Mouse (Mus musculus): ENCODE measurements at regions not wholly inside any gene's neighbourhood (a gene's known extent, or its start where the extent isn't known, plus 50 kb on each side); places are given as distances from the start of the nearest gene placed in this dataset.

- TF ChIP-seq ZNF384 (IDR thresholded peaks at IDR 0.05; ENCODE audit: low read depth, low read length): no peak
- TF ChIP-seq ZC3H11A (IDR thresholded peaks at IDR 0.05; ENCODE audit: borderline replicate concordance, low read depth, low read length): no peak
- no peak for TF ChIP-seq HCFC1 (IDR thresholded peaks at IDR 0.05; ENCODE audit: borderline replicate concordance, insufficient read depth, low read length)
- no peak for TF ChIP-seq CHD2 (IDR thresholded peaks at IDR 0.05; ENCODE audit: low read depth, low read length)
- TF ChIP-seq MAFK (IDR thresholded peaks at IDR 0.05; ENCODE audit: insufficient read depth, low read depth, low read length): no peak
- in situ Hi-C loops (cut with MboI; ENCODE audit: low sequenced_read_pairs in 2 of 2, unreplicated experiment in 2 of 2): no loop called here
Observed at GRCm38 (mm10) chr6:111781710-111782481, 491.7 kb upstream of the Lmcd1 start.

GRCm38 (mm10) chr6:111808611-111809010 is 464.9 kb upstream of the Lmcd1 start:
- in situ Hi-C loops (cut with MboI; ENCODE audit: low sequenced_read_pairs in 2 of 2, unreplicated experiment in 2 of 2): no loop called here
- Histone ChIP-seq H3K27ac (ENCODE audit: insufficient read depth, low read depth, low read length, poor library complexity, severe bottlenecking) (no peak overlapping the region), H3K36me3 (ENCODE audit: control insufficient read depth, insufficient read depth, low read length, poor library complexity, severe bottlenecking) (no peaks in the 10 kb centered on the region), H3K9ac (ENCODE audit: insufficient read depth, low read depth, low read length, poor library complexity, severe bottlenecking) (no peak overlapping the region), H3K4me3 (ENCODE audit: insufficient read depth in 1 of 2, low read depth in 1 of 2, low read length in 2 of 2, poor library complexity in 1 of 2, severe bottlenecking in 1 of 2) (no peak overlapping the region), H3K9me3 (ENCODE audit: control insufficient read depth, insufficient read depth, low read depth, low read length) (no peaks in the 10 kb centered on the region), H3K4me1 (ENCODE audit: control insufficient read depth in 2 of 2, insufficient read depth in 2 of 2, low read length in 2 of 2, poor library complexity in 1 of 2) (no peaks in the 10 kb centered on the region)
- TF ChIP-seq ZNF384 (IDR thresholded peaks at IDR 0.05; ENCODE audit: low read depth, low read length) (no peak), CHD2 (IDR thresholded peaks at IDR 0.05; ENCODE audit: low read depth, low read length) (no peak), MAFK (IDR thresholded peaks at IDR 0.05; ENCODE audit: insufficient read depth, low read depth, low read length) (no peak)
- DNase-seq (ENCODE audit: low read depth, low spot score): no peak

More at GRCm38 (mm10) chr6:111781710-111782481, 491.7 kb upstream of the Lmcd1 start:
- Histone ChIP-seq H3K27ac (ENCODE audit: insufficient read depth, low read depth, low read length, poor library complexity, severe bottlenecking) (no peak overlapping the region), H3K4me1 (ENCODE audit: control insufficient read depth in 2 of 2, insufficient read depth in 2 of 2, low read length in 2 of 2, poor library complexity in 1 of 2) (no peaks in the 10 kb centered on the region), H3K4me3 (ENCODE audit: insufficient read depth in 1 of 2, low read depth in 1 of 2, low read length in 2 of 2, poor library complexity in 1 of 2, severe bottlenecking in 1 of 2) (no peak overlapping the region), H3K9ac (ENCODE audit: insufficient read depth, low read depth, low read length, poor library complexity, severe bottlenecking) (no peak overlapping the region), H3K9me3 (ENCODE audit: control insufficient read depth, insufficient read depth, low read depth, low read length) (no peaks in the 10 kb centered on the region), H3K36me3 (ENCODE audit: control insufficient read depth, insufficient read depth, low read length, poor library complexity, severe bottlenecking) (no peaks in the 10 kb centered on the region)
- DNase-seq (ENCODE audit: low read depth, low spot score): no peak

- no peak overlapping the region for H3K4me3 ChIP-seq (ENCODE audit: insufficient read depth in 1 of 2, low read depth in 1 of 2, low read length in 2 of 2, poor library complexity in 1 of 2, severe bottlenecking in 1 of 2)
- no peak overlapping the region for H3K9ac ChIP-seq (ENCODE audit: insufficient read depth, low read depth, low read length, poor library complexity, severe bottlenecking)
- H3K36me3 ChIP-seq (ENCODE audit: control insufficient read depth, insufficient read depth, low read length, poor library complexity, severe bottlenecking): no peaks in the 10 kb centered on the region
- no peak for DNase-seq (ENCODE audit: low read depth, low spot score)
- no peaks in the 10 kb centered on the region for H3K9me3 ChIP-seq (ENCODE audit: control insufficient read depth, insufficient read depth, low read depth, low read length)
- H3K4me1 ChIP-seq (ENCODE audit: control insufficient read depth in 2 of 2, insufficient read depth in 2 of 2, low read length in 2 of 2, poor library complexity in 1 of 2): no peaks in the 10 kb centered on the region
- TF ChIP-seq ZNF384 (IDR thresholded peaks at IDR 0.05; ENCODE audit: low read depth, low read length) (no peak), CHD2 (IDR thresholded peaks at IDR 0.05; ENCODE audit: low read depth, low read length) (no peak), ZC3H11A (IDR thresholded peaks at IDR 0.05; ENCODE audit: borderline replicate concordance, low read depth, low read length) (no peak), HCFC1 (IDR thresholded peaks at IDR 0.05; ENCODE audit: borderline replicate concordance, insufficient read depth, low read length) (no peak), MAFK (IDR thresholded peaks at IDR 0.05; ENCODE audit: insufficient read depth, low read depth, low read length) (no peak)
- H3K27ac ChIP-seq (ENCODE audit: insufficient read depth, low read depth, low read length, poor library complexity, severe bottlenecking): no peak overlapping the region
- in situ Hi-C loops (cut with MboI; ENCODE audit: low sequenced_read_pairs in 2 of 2, unreplicated experiment in 2 of 2): no loop called here
Observed at GRCm38 (mm10) chr6:111813982-111814603, 459.5 kb upstream of the Lmcd1 start.

- DNase-seq (ENCODE audit: low read depth, low spot score): no peak
- H3K9ac ChIP-seq (ENCODE audit: insufficient read depth, low read depth, low read length, poor library complexity, severe bottlenecking): no peak overlapping the region
- in situ Hi-C loops (cut with MboI; ENCODE audit: low sequenced_read_pairs in 2 of 2, unreplicated experiment in 2 of 2): no loop called here
- no peak overlapping the region for H3K27ac ChIP-seq (ENCODE audit: insufficient read depth, low read depth, low read length, poor library complexity, severe bottlenecking)
- H3K9me3 ChIP-seq (ENCODE audit: control insufficient read depth, insufficient read depth, low read depth, low read length): no peaks in the 10 kb centered on the region
- no peak overlapping the region for H3K4me3 ChIP-seq (ENCODE audit: insufficient read depth in 1 of 2, low read depth in 1 of 2, low read length in 2 of 2, poor library complexity in 1 of 2, severe bottlenecking in 1 of 2)
- TF ChIP-seq CHD2 (IDR thresholded peaks at IDR 0.05; ENCODE audit: low read depth, low read length): no peak
- TF ChIP-seq MAFK (IDR thresholded peaks at IDR 0.05; ENCODE audit: insufficient read depth, low read depth, low read length): no peak
- no peak for TF ChIP-seq ZNF384 (IDR thresholded peaks at IDR 0.05; ENCODE audit: low read depth, low read length)
- no peak for TF ChIP-seq HCFC1 (IDR thresholded peaks at IDR 0.05; ENCODE audit: borderline replicate concordance, insufficient read depth, low read length)
- TF ChIP-seq ZC3H11A (IDR thresholded peaks at IDR 0.05; ENCODE audit: borderline replicate concordance, low read depth, low read length): no peak
- H3K4me1 ChIP-seq (ENCODE audit: control insufficient read depth in 2 of 2, insufficient read depth in 2 of 2, low read length in 2 of 2, poor library complexity in 1 of 2): no peaks in the 10 kb centered on the region
- H3K36me3 ChIP-seq (ENCODE audit: control insufficient read depth, insufficient read depth, low read length, poor library complexity, severe bottlenecking): no peaks in the 10 kb centered on the region
Observed at GRCm38 (mm10) chr6:111815150-111815549, 458.4 kb upstream of the Lmcd1 start.

Data from ES-E14 (cell line).